12 mouse cellular contexts compared by ENCODE assay signal in the genomic region with DNA sequence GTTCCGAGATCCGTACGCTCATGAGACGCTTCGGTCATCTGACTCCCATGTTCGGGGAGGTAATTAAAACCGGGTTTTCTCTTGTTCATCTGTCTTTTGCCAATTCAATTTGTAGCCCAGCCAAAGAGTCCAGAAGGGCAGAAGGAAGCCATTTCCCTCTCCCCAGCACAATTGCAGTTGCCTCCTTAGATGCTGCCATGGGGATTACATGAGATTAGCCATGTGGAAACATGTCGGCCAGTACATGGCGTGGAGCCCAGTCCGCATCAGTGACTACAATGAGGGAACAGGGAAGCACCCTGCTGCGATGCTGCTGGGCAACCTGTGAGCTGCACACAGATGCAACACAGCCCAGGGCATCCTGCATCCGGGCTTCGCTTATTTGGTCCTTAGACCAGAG. TPM values are rescaled to one million over a fixed set of nuclear protein-coding genes. Genes with fewer than 3 reads are reported as not detected.
DNase-seq lines count a peak whose midpoint lies in the region; ATAC-seq and TF ChIP-seq lines count a peak whose summit lies in the region.
"Had no signal": no experiment of that assay in that cellular context is flagged by ENCODE, and none has a peak within 500 bp of the region (broad histone marks: within the 10 kb centered on the region; RNA-seq: fewer than 3 reads in every experiment).

No protein-coding gene starts in this region.

- DNase-seq in hindbrain, embryonic 14.5 days (ENCODE audit: low spot score), result peak; percentile 46
- DNase-seq in Muller cell, postnatal 12 days (ENCODE audit: inconsistent ontology term), result peak; percentile 50
- DNase-seq in cerebellum, adult 18-20 months, result peak; percentile 64 to 70
- DNase-seq in kidney, adult 9 months, result peak; percentile 78
- DNase-seq in lung, postnatal 0 days (ENCODE audit: low spot score), result no peak
- DNase-seq: embryo, embryonic 11 days; lung, postnatal 14 days had no signal

- H3K9me3 ChIP-seq in hindbrain, embryonic 14.5 days (ENCODE audit: control insufficient read depth, low read length), result no peaks in the 10 kb centered on the region
- no peaks in the 10 kb centered on the region for H3K9me3 ChIP-seq in hindbrain, embryonic 12.5 days (replicated peaks)
- no peaks in the 10 kb centered on the region for H3K9me3 ChIP-seq in lung, postnatal 0 days (ENCODE audit: low read length)
- H3K9me3 ChIP-seq: limb, embryonic 12.5 days; neural tube, embryonic 12.5 days had no signal

- no peak for TF ChIP-seq CTCF in lung, postnatal 0 days (IDR thresholded peaks at IDR 0.05)

- H3K27ac ChIP-seq in hindbrain, embryonic 14.5 days, result no peak overlapping the region
- H3K27ac ChIP-seq in hindbrain, embryonic 12.5 days, result no peak overlapping the region
- no peak overlapping the region for H3K27ac ChIP-seq in lung, postnatal 0 days (ENCODE audit: low read length)
- H3K27ac ChIP-seq: limb, embryonic 12.5 days; neural tube, embryonic 12.5 days had no signal

- H3K9ac ChIP-seq in hindbrain, embryonic 14.5 days, result no peak overlapping the region
- H3K9ac ChIP-seq in hindbrain, embryonic 12.5 days, result no peak overlapping the region
- H3K9ac ChIP-seq in lung, postnatal 0 days (replicated peaks; ENCODE audit: low read depth), result no peak overlapping the region
- H3K9ac ChIP-seq: limb, embryonic 12.5 days; neural tube, embryonic 12.5 days had no signal

- no peaks in the 10 kb centered on the region for H3K4me1 ChIP-seq in hindbrain, embryonic 14.5 days (replicated peaks; ENCODE audit: control insufficient read depth, insufficient read depth, low read length)
- H3K4me1 ChIP-seq in hindbrain, embryonic 12.5 days, result no peaks in the 10 kb centered on the region
- H3K4me1 ChIP-seq in lung, postnatal 0 days (ENCODE audit: insufficient read depth, low read depth, low read length), result no peaks in the 10 kb centered on the region
- H3K4me1 ChIP-seq: neural tube, embryonic 12.5 days had no signal

- no peak overlapping the region for H3K4me2 ChIP-seq in hindbrain, embryonic 14.5 days (replicated peaks)
- H3K4me2 ChIP-seq in hindbrain, embryonic 12.5 days (replicated peaks), result no peak overlapping the region
- H3K4me2 ChIP-seq in lung, postnatal 0 days (replicated peaks; ENCODE audit: low read depth, low read length), result no peak overlapping the region
- H3K4me2 ChIP-seq: limb, embryonic 12.5 days; neural tube, embryonic 12.5 days had no signal

- no peak for TF ChIP-seq EP300 in lung, postnatal 0 days (IDR thresholded peaks at IDR 0.05)

- peak; percentile 62; the same call in 1 of the 2 replicates for ATAC-seq in hindbrain, embryonic 14.5 days (ENCODE audit: low FRiP score)
- no peak for ATAC-seq in hindbrain, embryonic 12.5 days (ENCODE audit: low FRiP score)
- no peak for ATAC-seq in megakaryocyte, adult 5-6 weeks (ENCODE audit: poor library complexity, severe bottlenecking)
- ATAC-seq in lung, postnatal 0 days, result no peak
- ATAC-seq: intestine, embryonic 16.5 days had no signal

- H3K4me3 ChIP-seq in hindbrain, embryonic 14.5 days (replicated peaks; ENCODE audit: low read length), result no peak overlapping the region
- H3K4me3 ChIP-seq in hindbrain, embryonic 12.5 days, result no peak overlapping the region
- H3K4me3 ChIP-seq in lung, postnatal 0 days (ENCODE audit: low read depth, low read length), result no peak overlapping the region
- H3K4me3 ChIP-seq: limb, embryonic 12.5 days; neural tube, embryonic 12.5 days had no signal

- 77% methylated on average over 13 of the region's 13 CpGs for WGBS in hindbrain, embryonic 14.5 days
- WGBS in hindbrain, embryonic 12.5 days, result 89% methylated on average over 13 of the region's 13 CpGs
- WGBS in lung, postnatal 0 days, result 85% methylated on average over 13 of the region's 13 CpGs

- no peaks in the 10 kb centered on the region for H3K27me3 ChIP-seq in hindbrain, embryonic 14.5 days (ENCODE audit: control insufficient read depth, insufficient read depth, low read length)
- no peaks in the 10 kb centered on the region for H3K27me3 ChIP-seq in hindbrain, embryonic 12.5 days
- H3K27me3 ChIP-seq in lung, postnatal 0 days (replicated peaks; ENCODE audit: insufficient read depth, low read length), result no peaks in the 10 kb centered on the region
- H3K27me3 ChIP-seq: neural tube, embryonic 12.5 days had no signal

- no peaks in the 10 kb centered on the region for H3K36me3 ChIP-seq in hindbrain, embryonic 14.5 days (replicated peaks; ENCODE audit: control insufficient read depth, insufficient read depth)
- no peaks in the 10 kb centered on the region for H3K36me3 ChIP-seq in hindbrain, embryonic 12.5 days
- H3K36me3 ChIP-seq in lung, postnatal 0 days (ENCODE audit: insufficient read depth, low read length), result no peaks in the 10 kb centered on the region
- H3K36me3 ChIP-seq: limb, embryonic 12.5 days; neural tube, embryonic 12.5 days had no signal

RNA-seq across cellular contexts. Expression of a gene that starts 23.2 kb away (rescaled TPM):
- 0.07 and 0.28 TPM in 2 replicates for polyA plus RNA-seq in hindbrain, embryonic 14.5 days (2014; fragmentation: Nextera tagmentation; extraction: Ambion mirVana)
- polyA plus RNA-seq in hindbrain, embryonic 12.5 days (2016; fragmentation: Nextera tagmentation; extraction: Ambion mirVana), result 0.17 and 0.35 TPM in 2 replicates
- total RNA-seq in megakaryocyte, adult 5-6 weeks (2015), result not detected in 2 replicates
- not detected in 2 replicates for total RNA-seq in megakaryocyte, adult 5-6 weeks (2017)
- polyA plus RNA-seq in lung, postnatal 0 days (2015; fragmentation: Nextera tagmentation; extraction: Ambion mirVana), result 0.17 and 0.27 TPM in 2 replicates
- polyA plus RNA-seq: intestine, embryonic 16.5 days; neural tube, embryonic 12.5 days had no signal
